Mouse (Mus musculus): ENCODE measurements around the gene Calcoco2. TPM values are rescaled to one million over a fixed set of nuclear protein-coding genes. Genes with fewer than 3 reads are reported as not detected.

The Calcoco2 gene
- not detected for polyA plus RNA-seq (2014; fragmentation: Illumina TruSeq; extraction: RNeasy Lipid Tissue Mini Kit (QIAGEN cat#74804); ENCODE audit: low read depth, low replicate concordance)

GRCm38 (mm10) chr11:96111751-96112150, at the start of gene Calcoco2:
Gene Calcoco2, minus strand, starts transcription at chr11:96111964.

GRCm38 (mm10) chr11:96133239-96133865, 21.6 kb upstream of the Calcoco2 start, which contains the start of gene Ttll6:
Gene Ttll6, plus strand, starts transcription at chr11:96133786.

DNA sequence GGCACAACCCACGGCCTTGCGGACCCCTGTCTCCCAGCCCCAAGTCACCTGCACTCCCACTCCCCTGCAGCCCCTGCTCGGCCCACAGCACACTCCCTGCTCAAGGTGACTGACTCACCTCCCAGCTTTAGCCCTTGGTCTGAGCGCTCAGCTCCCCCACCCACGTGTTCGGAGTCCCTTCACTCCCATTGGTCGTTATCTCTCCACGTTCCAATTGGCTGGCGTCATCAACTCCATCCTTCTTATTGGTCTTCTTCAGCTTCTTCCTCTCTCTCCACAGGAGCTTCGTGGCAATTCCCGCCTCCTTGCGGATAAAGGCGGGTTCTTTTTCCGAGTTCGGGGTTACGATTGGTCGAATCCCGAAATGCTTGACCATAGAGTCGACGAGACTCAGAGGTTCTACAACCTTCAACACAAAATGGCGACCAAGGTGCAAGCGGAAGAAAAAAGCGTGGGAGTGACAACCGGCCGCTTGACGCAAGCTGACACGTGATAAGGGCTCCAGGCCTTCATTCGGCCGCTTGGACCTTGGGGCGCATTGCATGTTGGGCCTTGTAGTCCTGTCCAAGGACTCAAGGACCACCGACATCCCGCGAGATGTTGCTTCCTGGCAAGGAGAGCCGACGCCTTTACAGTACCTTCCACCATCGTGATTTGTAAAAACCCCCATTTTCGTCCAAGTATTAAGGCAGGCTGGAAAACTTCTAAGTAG, 36.1 kb downstream of the Calcoco2 start, which contains the start of gene Atp5g1:
Atp5g1 (minus strand) TSS at position 162 of the 712 bp plus-strand sequence.

GRCm38 (mm10) chr11:96065215-96065911, 46.4 kb downstream of the Calcoco2 start, which contains the start of gene Ube2z:
Gene Ube2z, minus strand, starts transcription at chr11:96065388.

Other genes with a start within 250 kb of the Calcoco2 start
- not detected for gene B4galnt2, start 197.1 kb downstream of the Calcoco2 start, polyA plus RNA-seq (2014; fragmentation: Illumina TruSeq; extraction: RNeasy Lipid Tissue Mini Kit (QIAGEN cat#74804); ENCODE audit: low read depth, low replicate concordance)
- not detected for gene Igf2bp1, start 106.0 kb downstream of the Calcoco2 start, polyA plus RNA-seq (2014; fragmentation: Illumina TruSeq; extraction: RNeasy Lipid Tissue Mini Kit (QIAGEN cat#74804); ENCODE audit: low read depth, low replicate concordance)
- not detected for gene Gip, start 87.4 kb downstream of the Calcoco2 start, polyA plus RNA-seq (2014; fragmentation: Illumina TruSeq; extraction: RNeasy Lipid Tissue Mini Kit (QIAGEN cat#74804); ENCODE audit: low read depth, low replicate concordance)
- 20.3 TPM for gene Snf8, start 77.1 kb downstream of the Calcoco2 start, polyA plus RNA-seq (2014; fragmentation: Illumina TruSeq; extraction: RNeasy Lipid Tissue Mini Kit (QIAGEN cat#74804); ENCODE audit: low read depth, low replicate concordance)
- gene Ube2z, start 46.6 kb downstream of the Calcoco2 start, polyA plus RNA-seq (2014; fragmentation: Illumina TruSeq; extraction: RNeasy Lipid Tissue Mini Kit (QIAGEN cat#74804); ENCODE audit: low read depth, low replicate concordance) = 15.9 TPM
- gene Atp5g1, start 36.3 kb downstream of the Calcoco2 start, polyA plus RNA-seq (2014; fragmentation: Illumina TruSeq; extraction: RNeasy Lipid Tissue Mini Kit (QIAGEN cat#74804); ENCODE audit: low read depth, low replicate concordance) = 29.6 TPM
- gene Ttll6, start 21.8 kb upstream of the Calcoco2 start, polyA plus RNA-seq (2014; fragmentation: Illumina TruSeq; extraction: RNeasy Lipid Tissue Mini Kit (QIAGEN cat#74804); ENCODE audit: low read depth, low replicate concordance) = not detected
- not detected for gene Hoxb13, start 82.4 kb upstream of the Calcoco2 start, polyA plus RNA-seq (2014; fragmentation: Illumina TruSeq; extraction: RNeasy Lipid Tissue Mini Kit (QIAGEN cat#74804); ENCODE audit: low read depth, low replicate concordance)
- not detected for gene Hoxb9, start 159.5 kb upstream of the Calcoco2 start, polyA plus RNA-seq (2014; fragmentation: Illumina TruSeq; extraction: RNeasy Lipid Tissue Mini Kit (QIAGEN cat#74804); ENCODE audit: low read depth, low replicate concordance)
- gene Hoxb8, start 169.9 kb upstream of the Calcoco2 start, polyA plus RNA-seq (2014; fragmentation: Illumina TruSeq; extraction: RNeasy Lipid Tissue Mini Kit (QIAGEN cat#74804); ENCODE audit: low read depth, low replicate concordance) = not detected
- 0.42 TPM for gene Hoxb7, start 174.7 kb upstream of the Calcoco2 start, polyA plus RNA-seq (2014; fragmentation: Illumina TruSeq; extraction: RNeasy Lipid Tissue Mini Kit (QIAGEN cat#74804); ENCODE audit: low read depth, low replicate concordance)
- gene Hoxb6, start 180.5 kb upstream of the Calcoco2 start, polyA plus RNA-seq (2014; fragmentation: Illumina TruSeq; extraction: RNeasy Lipid Tissue Mini Kit (QIAGEN cat#74804); ENCODE audit: low read depth, low replicate concordance) = not detected
- 0.21 TPM for gene Hoxb5, start 191.4 kb upstream of the Calcoco2 start, polyA plus RNA-seq (2014; fragmentation: Illumina TruSeq; extraction: RNeasy Lipid Tissue Mini Kit (QIAGEN cat#74804); ENCODE audit: low read depth, low replicate concordance)
- gene Hoxb4, start 206.3 kb upstream of the Calcoco2 start, polyA plus RNA-seq (2014; fragmentation: Illumina TruSeq; extraction: RNeasy Lipid Tissue Mini Kit (QIAGEN cat#74804); ENCODE audit: low read depth, low replicate concordance) = 0.58 TPM
- gene Hoxb3, start 211.4 kb upstream of the Calcoco2 start, polyA plus RNA-seq (2014; fragmentation: Illumina TruSeq; extraction: RNeasy Lipid Tissue Mini Kit (QIAGEN cat#74804); ENCODE audit: low read depth, low replicate concordance) = 0.45 TPM
- 0.72 TPM for gene Hoxb2, start 238.6 kb upstream of the Calcoco2 start, polyA plus RNA-seq (2014; fragmentation: Illumina TruSeq; extraction: RNeasy Lipid Tissue Mini Kit (QIAGEN cat#74804); ENCODE audit: low read depth, low replicate concordance)

Measured in liver, adult 10 weeks (tissue).